Mouse (Mus musculus): ENCODE measurements around the gene Myo16. TPM values are rescaled to one million over a fixed set of nuclear protein-coding genes. Genes with fewer than 3 reads are reported as not detected.

The Myo16 gene
- total RNA-seq, 2 experiments from 2014 or later: 1.7 to 2.7 TPM

DNA sequence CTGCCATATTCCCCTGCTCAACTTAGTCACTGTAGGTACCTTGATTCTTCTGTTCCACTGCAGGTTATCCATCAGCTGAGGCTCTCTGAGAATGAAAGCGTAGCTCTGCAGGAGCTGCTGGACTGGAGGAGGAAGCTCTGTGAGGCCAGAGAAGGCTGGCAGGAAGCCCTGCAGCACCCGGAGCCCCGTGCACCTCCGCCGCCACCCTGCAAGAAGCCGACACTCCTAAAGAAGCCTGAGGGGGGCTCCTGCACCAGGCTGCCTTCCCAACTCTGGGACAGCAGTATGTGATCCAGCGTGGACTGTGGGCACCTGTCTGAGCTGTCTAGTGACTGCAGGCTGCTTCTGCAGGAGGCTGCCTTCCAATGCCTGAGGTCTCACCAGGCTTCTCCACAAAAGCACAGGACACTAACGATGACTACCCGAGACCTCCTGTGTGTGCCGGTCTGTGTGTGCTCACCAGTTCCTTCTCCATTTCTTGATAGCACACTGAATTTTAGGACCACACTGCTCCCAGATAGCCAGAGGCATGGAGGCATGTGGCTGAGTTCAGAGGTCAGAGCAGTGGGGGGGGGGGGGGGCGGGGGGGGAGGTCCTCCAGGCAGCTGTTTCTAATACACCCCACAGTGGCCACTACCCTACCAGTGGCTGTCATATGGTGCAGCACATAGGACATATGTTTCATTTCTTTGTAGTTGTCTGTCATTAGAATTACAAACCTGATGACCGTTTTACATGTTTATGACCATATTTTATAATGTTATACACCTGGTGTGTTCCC lies 479.8 kb downstream of the Myo16 start:
- no peak for DNase-seq
- intact Hi-C loops (cut with DNase I; ENCODE audit: low total_unique reads): no loop called here

DNA sequence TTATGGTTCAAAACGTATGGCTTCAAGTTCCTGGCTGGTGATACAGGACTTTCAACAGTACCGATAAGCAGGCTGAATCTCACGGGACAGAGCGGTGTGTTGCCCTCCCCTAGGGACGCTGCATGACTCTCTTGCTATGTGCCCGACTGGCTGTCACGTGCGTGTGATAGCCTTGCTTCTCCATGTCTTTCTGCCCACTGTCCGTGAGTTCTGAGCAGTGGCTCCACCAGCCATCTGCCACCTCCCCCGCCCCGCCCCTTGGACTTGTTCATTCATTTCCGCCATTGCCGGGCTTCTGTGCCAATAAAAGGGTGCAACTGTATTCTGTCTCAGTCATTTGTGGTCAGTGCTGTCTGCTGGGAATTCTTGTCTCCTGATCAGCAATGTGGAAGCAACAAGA lies 480.7 kb downstream of the Myo16 start:
- DNase-seq: no peak
- intact Hi-C loops (cut with DNase I; ENCODE audit: low total_unique reads): no loop called here

DNA sequence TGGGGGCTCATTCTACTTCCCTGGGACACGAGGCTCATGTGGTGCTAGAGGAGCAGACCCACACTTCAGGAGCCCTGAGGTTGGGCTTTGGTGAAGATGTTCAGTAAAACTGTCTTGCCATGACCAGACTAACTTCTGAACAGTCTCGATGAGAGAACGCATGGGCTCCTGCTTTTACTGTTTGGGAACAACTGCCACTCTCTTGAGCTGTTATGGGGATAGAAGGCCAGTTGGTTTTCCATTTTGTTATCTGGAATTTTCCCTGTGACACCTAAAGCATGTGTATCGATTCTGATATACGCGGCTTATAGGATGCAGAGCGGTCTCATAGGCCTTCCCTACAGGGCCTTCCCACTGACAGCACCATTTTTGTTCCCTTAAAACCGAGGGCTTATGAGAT lies 485.2 kb downstream of the Myo16 start:
- intact Hi-C loops (cut with DNase I; ENCODE audit: low total_unique reads): no loop called here
- no peak for DNase-seq

DNA sequence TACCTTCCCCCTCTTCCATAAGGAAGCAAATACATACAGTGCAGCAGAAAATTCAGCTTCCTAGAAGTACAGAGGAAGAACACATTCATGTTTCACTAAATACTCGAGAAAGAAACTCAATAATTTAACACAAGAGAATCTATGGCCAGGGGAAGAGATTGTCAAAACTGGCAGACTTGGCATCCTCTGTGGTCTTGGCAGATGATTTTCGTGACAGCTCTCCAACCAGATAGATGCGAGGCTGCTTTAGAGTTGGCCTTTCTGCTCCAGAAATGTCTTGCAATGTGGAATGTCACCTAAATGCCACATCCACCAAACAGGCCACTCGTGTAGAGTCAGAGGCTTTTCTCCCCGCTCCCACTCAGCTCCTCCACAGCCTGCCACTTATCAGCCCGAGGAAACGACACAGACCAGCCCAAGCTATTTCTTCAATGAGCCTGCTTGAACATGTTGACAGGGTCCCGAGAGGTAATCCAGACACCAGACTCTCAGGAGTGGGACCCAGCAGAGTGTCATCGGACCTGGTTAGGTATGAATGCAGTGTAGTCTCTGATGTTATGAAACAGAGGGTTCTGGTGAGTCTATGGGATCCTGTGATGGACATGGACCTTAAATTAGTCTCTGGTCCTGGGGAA lies 486.6 kb downstream of the Myo16 start:
- intact Hi-C loops (cut with DNase I; ENCODE audit: low total_unique reads): no loop called here
- DNase-seq: no peak

DNA sequence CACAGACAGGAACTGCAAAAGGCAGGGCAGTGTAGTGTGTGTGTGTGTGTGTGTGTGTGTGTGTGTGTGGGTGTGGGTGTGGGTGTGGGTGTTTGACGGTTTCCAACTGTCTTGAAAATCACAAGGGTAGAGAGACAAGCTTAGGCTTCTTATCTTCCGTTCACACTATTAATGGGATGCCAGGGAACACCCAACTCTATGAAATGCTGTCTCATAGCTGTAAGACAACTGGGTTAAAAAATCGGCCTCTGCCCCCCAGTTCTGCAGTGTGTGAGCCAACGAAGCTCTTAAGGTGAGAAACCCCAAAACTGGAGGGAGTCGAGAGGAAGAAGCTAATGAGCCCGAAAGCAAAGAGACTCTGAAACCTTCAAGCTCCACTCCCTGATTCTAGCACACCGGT lies 487.1 kb downstream of the Myo16 start:
- intact Hi-C loops (cut with DNase I; ENCODE audit: low total_unique reads): no loop called here
- no peak for DNase-seq

DNA sequence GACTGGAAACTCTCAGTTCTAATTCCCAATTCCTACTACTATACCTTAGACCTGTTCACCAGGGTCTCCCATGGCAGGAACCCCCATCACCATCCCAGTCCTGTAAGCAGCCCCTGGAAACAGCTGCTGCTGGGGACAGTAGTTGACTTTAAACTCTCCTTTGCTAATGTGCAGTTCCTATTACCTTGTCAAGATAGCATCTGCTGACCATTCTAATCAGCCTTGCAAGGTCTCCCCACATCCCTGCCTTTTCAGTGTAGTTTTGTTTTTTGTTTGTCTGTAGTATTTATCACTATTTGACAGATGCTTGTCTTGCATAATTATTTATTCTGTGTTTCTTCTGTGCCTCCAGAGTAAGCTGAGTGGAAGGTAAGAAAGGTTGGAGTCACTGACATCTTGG lies 487.6 kb downstream of the Myo16 start:
- intact Hi-C loops (cut with DNase I; ENCODE audit: low total_unique reads): no loop called here

DNA sequence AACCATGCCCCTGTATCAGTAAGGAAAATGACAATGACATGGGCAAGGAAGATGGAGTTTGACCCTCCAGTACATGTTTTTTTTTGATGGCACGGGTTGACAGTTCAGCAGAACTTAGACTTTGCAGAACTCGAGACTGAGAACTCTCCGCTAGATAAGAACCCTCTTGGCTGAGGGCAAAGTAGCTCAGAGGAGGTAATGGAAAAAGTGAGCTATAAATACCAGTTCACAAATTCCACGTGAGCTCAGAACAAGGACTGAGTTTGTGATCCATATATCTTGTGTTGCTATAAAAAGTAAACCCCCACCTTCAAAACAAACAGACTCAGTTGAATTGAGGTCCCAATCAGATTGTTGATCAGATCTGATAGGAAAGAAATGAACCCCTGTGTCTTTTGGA lies 489.5 kb downstream of the Myo16 start:
- DNase-seq: no peak
- intact Hi-C loops (cut with DNase I; ENCODE audit: low total_unique reads): no loop called here

More for the DNA sequence above, 487.6 kb downstream of the Myo16 start:
- no peak for DNase-seq

DNA sequence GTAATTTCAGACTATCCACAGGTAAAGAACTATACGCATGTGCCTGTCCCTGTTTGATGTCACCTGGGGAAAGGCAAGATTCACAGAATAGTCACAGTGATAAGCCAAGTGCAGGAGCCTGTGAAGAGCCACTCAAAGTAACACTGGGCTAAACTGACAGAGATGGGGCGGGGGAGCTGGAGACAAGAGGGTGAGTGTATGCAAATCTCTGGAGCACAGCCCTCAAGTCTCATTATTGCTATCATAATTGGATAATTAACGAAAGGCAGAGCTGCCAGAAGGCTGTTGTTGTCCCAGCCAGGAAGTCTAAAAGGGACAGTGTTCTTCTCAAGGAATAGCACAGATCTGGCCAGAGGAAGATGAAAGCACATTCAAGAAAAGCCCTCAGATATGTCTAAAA lies 490.8 kb downstream of the Myo16 start:
- no peak for DNase-seq
- intact Hi-C loops (cut with DNase I; ENCODE audit: low total_unique reads): no loop called here

DNA sequence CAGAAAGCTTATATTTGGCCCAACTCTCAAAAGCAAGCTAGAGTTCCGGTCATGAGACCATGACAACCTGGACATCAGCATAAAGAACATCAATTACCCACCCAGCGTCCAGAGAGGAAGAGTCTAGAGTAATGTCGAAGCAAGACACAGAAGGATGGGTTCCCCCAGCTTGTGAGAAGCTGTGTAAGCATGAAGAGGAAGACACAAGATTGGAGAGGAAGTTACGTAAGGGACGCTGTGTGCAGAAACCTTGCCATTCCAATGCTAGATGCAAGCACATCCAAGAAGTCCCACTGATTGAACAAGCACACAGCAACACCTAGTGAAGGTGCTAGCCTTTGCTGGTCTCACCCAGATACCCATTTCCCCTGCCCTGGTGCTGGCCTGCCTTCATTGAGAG lies 492.0 kb downstream of the Myo16 start:
- DNase-seq: no peak
- intact Hi-C loops (cut with DNase I; ENCODE audit: low total_unique reads): no loop called here

DNA sequence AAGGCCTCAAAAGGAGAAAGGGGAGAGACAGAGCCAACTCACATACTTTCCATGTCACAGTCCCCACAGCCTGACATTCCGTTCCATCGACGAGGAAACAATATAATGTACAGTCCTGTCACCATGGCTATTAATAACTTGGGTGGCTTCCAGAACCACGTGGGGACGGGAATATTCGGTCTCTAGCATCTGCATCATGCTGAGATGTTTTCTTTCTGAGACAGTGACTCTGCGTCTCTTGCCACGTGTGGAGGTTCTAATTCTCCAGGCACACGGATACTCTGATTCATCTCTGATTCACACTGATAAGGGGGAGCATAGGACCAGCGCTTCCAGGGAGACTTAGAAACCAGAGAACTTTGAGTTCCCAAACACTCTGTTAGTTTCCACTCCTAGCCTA lies 492.8 kb downstream of the Myo16 start:
- intact Hi-C loops (cut with DNase I; ENCODE audit: low total_unique reads): no loop called here
- no peak for DNase-seq

DNA sequence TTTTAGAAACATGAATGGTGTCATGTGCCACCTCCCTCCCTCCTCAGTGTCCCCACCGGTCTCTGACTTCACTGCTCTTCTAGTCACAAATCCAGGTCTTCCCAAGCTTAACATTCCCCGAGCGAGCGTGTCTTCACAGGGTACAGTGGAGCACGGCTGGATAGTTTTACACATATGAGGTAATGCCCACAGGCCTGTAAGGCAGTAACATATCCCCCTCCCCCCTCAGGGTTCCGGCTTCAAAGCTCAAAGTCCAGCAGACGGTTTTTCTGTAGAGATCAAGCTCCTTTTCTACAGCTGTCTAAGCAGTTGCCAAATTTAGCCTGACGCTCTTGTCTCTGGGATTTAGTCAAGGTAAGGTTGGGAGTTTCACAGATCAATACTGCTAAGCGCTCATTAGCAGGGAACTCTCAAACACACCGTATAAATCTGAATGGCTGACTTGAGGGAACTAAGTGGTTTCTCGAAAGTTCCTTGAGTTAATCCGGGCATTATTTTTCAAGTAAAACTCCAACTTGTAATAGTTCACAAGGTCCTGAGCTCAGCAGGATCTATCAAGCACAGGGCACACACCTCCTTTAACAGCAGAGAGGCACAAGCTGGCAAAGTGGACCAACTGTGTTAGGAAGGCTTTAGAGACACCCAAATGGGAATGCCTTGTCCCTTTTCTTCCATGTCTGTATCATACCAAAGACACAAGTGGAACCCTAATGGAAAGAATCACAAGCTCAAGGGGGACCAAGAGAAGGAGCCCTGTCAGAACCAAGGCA lies 498.0 kb downstream of the Myo16 start:
- no peak for DNase-seq
- intact Hi-C loops (cut with DNase I; ENCODE audit: low total_unique reads): no loop called here

DNA sequence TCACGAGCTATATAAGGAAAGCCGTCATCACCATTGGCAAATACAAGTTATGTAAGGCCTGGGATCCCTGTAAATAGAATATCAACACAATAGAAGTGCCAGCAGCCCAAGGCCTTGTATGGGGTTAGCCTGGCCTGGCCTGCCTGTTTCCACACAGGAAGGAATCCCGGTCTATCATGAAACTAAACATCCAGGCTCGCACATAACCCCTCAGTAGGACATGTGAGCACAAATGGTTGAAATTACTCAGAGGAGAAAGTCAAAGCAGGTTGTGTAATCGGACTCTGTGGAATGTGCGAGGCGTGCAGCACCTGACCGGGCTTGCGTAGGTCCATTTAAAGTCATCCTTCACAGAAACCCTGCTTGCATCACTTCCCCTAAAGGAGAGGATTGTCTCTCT lies 499.6 kb downstream of the Myo16 start:
- no peak for DNase-seq
- intact Hi-C loops (cut with DNase I; ENCODE audit: low total_unique reads): no loop called here

DNA sequence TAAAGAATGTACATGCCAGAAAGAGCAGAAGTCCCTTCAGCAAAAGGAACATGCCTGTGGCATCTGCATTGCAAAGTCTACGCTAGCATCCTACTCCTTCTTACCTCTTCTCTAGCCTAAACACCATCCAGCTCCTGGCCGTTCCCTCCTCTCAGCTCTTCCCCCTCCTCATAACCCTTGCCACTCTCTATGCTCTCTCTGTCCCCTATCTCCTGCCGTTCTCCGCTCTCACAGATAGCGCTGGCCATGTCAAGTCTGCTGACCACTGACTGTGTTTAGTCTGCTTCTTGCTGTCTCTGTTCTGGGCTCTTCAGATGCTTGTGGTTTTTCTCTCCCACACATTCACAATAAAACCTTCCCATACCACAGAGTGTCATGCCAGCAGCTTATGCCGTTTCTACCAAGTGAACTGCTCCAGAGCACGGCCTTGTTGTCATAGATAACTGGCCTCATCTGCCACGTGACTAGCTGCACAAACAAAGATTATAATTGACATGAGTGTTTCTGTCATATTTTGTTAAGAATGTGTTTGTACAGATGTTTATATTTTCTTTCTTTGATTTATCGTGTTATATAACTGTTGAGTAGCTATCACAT lies 501.3 kb downstream of the Myo16 start:
- DNase-seq: no peak
- intact Hi-C loops (cut with DNase I; ENCODE audit: low total_unique reads): no loop called here

DNA sequence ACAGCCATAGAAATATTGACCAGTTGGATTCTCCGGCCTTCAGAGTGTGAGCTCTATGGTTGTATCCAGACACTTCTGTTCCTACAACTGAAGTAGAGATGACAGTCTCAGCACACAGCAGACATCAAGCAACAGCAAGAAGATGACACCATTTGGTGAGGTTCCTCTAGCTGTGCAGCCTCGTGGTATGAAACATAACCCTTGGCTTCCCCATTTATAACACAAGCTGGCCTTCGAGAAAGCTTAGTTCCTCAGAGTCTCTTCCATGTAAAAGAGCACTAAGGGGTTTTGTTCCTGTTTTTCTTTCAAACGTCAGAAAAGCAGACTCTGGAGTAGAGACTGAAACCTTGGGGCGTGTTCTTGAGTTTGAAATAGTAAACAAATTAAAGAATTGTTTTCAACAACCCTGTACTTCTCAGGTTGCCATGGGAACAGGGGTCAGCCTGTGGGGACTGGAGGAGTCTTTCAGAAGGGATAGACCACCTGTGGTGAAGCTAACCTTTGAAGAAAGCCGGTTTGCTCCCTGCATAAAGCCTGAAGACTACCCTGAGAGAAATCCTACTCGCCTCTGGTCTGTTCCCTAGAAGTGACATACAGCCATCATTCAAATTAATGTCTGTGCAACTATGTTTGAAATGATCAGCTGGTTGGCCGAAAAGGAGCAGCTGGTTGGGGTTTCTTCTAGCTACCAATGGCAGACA lies 510.2 kb downstream of the Myo16 start:
- intact Hi-C loops (cut with DNase I; ENCODE audit: low total_unique reads): no loop called here
- DNase-seq: no peak

DNA sequence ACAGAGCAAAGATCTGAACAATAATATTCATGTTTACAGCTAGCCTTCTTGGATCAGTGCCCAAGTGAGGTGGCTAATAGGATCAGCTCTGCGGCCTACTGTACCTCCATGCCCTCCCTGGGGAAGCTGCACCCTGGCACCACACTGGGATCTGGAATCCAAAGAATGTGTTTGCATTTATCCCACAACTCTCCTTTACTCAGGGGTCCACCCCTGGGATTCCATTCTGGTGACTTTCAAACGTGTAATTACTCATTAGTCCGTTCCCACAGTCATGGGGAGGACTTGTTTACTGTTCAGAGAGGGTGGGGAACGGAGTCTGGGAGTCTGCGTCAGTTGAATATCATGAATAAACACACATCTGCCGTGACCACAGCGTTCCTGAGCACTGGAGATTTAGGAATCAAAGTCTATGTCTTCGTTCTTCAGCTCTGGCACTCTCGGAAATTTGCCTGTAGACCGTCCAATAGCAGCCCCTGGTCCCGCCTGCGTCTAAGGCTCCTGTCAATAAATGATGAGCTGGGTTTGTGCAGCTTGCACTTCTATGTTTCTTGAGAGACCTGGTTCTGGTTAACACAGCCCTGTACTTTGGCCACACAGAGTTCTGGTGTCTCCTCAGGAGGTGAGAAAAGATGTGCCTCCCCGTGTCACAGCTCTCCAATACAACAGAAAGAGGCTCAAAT lies 511.3 kb downstream of the Myo16 start:
- intact Hi-C loops (cut with DNase I; ENCODE audit: low total_unique reads): no loop called here
- no peak for DNase-seq

DNA sequence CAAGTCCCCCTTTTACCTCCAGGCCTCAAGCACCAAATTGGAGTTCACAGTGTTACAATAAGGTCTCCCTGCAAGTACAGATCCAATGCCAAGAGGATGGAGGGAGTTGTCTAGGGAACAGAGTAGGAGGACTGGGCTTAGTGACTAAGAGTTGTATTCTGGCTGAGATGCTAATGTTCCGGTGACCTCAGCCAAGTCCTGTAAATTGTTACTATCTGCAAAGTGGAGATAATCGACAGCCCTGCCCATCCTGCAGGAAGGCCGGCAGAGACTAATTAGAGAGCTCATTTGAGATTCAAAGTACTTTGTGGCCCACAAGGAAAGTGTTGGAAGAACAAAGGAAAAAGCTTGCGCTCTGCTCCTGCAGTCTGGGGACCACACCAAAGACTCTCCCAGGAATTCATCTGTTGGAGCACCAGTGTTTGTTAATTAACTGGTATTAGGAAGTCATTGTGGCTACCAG lies 512.1 kb downstream of the Myo16 start:
- intact Hi-C loops (cut with DNase I; ENCODE audit: low total_unique reads): no loop called here

DNA sequence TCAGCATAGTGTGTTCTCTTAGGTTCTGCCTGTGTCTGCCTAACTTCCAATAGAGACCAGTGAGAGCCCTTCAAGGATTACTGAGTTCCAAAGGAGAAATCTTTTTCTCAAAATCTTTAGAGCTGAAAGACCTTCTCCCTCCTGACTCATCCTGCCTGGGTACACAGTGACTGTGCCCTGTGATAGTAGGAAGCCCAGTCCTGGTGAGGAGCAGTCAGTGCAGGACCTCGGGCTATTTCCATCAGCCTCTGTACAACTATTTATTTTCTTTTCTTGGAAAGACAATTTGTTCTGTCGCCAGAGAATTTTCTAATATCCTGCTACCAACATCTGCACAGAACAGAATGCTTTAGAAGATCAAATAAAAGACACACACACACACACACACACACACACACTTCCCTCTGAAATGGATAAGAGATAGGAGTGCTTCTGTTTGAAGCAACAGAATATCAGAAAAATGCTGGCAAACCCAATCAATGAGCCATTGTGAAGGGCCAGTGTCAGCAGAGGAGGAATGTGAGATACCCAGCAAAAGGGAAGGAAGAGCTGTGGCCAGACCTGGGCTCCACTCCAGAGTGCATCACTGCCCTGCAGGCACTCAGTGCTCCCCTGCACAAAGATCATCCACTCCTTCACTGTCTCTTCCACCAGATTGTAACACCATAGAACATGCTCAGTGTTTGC lies 518.3 kb downstream of the Myo16 start:
- intact Hi-C loops (cut with DNase I; ENCODE audit: low total_unique reads): no loop called here
- DNase-seq: no peak

More for the DNA sequence above, 512.1 kb downstream of the Myo16 start:
- DNase-seq: no peak

DNA sequence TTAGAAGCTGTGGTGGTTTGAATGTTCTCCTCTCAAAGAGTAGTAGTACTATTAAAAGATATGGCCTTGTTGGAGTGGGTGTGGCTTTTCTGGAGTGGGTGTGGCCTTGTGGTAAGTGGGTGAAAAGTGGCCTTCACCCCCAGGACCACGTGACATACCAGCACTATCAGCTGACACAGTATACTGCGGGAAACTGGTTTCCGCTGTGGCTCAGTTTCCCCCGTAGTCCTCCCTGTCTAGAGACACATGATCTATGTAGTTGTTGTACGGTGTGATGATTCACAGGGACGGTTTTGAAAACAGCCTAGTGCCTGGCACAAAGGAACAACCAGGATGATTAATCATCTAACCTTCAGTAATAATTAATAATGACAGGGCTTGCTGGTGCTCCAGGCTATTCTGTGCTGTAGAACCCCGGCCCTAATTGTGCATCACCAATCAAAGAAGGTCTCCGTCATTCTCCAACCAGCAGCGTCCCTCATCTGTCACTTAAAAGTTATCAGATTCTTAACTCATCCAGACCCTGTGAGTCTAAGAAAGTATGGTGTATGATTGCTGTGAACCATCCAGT lies 524.2 kb downstream of the Myo16 start:
- no peak for DNase-seq
- intact Hi-C loops (cut with DNase I; ENCODE audit: low total_unique reads): no loop called here
